Mouse (Mus musculus): ENCODE data around the gene Fat3.

The Fat3 gene

DNA sequence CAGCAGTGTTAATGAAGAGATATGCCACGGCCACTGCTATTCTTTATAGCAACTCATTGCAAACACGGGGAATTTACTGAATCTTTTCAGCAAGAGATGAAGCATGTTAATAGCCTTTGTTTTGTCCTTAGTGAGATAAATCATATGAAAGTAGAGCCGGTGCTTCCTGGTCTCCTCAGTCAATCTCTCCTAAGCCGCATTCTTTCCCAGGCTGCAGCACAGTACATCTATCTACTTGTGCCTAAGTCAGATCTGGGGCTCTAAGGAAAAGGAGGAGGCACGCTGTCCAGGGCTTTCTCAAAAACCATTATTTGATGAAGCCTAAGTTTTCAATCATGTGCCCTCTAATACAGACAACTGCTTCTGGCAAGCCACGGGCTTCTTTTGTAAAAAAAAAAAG is 361.8 kb downstream of the Fat3 start:
- DNase-seq (ENCODE audit: low spot score), result no peak

DNA sequence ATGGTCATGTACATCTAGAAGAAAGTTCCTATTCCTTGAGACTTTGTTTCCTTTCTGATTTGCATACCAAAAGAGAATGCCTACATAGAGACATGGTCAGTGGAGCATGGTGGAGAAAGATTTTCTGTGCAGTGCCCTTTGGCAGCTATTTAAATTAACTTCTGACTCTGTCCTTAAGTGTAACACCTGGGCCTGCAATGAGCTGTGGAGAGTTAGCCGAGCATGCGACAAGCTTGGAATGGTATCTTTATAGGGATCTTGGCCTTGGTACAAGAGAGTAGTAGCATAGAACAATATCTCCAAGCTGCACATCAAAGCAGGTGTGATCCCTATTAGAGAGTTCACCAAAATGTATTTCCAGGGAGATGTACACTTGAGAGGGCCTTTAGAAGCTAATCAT is 368.0 kb downstream of the Fat3 start:
- DNase-seq (ENCODE audit: low spot score), result no peak

DNA sequence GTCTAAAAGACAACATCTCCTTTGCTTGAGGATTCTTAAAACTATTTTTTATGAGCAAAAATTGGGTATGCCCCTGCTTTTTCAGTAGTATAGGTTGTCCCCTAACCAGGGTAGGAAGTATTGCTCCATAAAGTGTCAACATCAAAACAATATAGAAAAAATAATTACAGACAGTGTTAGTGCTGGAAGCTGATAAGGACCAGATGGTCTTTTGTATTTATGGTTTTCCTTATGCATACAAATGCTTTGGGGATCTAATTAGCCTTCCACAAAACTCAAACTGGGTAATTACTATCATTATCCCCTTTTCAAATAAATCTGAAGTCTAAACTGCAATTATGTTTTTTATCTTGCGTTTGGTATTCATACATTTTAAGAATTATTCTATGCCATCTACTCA is 368.5 kb downstream of the Fat3 start:
- DNase-seq (ENCODE audit: low spot score), result no peak

DNA sequence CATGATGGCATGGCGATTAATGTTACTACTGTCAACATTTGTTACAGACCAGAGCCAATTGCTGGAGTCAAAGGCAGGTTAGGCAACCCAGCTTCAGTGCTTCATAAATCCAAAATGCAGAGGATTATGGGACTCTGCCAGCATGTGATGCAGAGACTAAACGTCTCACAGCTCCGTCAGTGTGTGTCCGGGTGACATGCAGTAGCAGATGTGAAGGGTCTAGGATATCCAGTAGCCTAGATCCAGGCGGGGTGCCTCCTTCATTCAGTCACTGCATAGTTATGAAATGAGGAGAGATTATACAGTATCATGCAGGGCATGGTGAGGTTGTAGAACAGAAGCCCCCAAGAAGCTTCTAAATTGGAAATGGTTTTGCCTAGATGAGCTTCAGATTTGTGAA is 379.3 kb downstream of the Fat3 start:
- no peak for DNase-seq (ENCODE audit: low spot score)

DNA sequence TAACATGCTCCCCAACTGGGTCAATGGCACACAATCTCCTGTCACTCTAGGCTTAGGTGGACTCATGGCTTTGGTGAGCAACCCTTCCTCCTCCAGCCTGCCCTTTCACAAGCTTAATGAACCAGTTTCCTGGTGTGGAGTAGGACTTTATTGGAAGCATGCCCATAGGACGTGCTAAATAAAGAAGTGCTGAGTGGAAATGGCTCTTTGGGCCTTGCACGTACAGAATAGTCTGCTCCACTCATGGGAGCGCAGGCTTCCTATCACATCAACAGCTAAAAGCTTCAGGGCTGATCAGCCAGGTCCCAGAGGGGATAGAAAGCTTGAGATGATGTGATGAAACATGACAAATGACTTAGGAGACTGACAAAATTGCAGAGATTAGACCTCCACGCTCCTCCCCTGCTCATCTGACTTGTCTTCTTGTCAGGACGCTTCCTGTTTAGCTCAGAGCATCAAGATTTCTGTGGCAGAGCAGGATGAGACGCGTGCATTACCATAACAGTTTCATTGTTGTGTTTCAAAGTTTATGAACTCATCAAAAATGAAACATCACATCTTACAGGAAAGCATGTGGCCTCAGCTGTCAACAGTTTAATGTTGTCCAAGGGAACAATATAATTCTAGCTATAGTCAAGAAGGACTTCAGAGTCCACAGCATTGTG is 386.1 kb downstream of the Fat3 start:
- DNase-seq (ENCODE audit: low spot score), result no peak

DNA sequence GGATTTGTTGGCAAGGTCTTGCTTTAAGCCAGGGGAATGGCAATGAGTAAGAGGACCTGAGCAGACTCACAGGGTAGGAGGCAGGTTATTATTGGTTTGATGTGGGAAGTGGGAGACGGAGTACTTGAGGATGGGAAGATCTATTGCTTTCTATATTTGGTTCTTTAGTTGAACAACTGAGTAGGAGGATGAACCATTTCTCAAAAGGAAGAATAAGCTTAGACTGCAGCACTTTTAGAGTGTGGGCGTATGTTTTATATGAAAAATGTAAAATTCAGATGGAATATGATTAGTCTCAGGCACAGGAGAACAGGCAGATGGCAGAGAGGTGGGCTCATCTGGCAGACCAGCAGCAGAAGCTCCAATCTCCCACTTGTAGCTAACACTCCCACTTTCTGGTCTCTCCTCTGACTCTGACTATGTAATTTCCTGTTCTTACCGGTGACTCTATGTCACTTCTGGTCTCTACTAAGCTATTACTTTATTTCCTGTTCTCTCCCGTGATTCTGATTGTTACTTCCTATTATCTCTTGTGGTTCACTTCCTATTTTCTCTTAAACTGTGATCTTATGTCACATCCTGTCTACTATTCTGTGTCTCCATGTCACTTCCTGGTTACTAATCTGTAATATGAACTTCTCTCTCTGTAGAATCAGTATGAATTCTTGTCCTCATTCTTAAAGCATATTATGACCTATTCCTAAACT is 387.0 kb downstream of the Fat3 start:
- no peak for DNase-seq (ENCODE audit: low spot score)

DNA sequence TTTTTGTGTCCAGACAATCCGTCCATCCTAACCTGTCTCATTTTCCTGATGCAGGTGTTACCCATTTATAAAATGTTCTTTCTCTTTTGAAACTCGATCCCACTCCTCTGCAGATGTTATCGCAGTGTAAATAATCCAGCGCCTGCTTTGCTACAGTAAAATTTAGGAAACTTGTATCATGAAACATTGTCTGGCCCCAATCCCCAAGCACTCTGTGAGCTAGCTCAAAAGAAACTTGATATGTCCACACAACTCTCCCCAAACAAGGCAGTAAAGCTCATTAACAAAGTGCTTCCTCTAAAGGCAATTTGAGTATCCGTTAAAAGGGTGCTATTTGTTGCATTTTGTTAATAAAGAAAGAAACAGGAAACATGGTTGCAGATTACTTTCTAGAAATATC is 393.2 kb downstream of the Fat3 start:
- DNase-seq (ENCODE audit: low spot score), result no peak

DNA sequence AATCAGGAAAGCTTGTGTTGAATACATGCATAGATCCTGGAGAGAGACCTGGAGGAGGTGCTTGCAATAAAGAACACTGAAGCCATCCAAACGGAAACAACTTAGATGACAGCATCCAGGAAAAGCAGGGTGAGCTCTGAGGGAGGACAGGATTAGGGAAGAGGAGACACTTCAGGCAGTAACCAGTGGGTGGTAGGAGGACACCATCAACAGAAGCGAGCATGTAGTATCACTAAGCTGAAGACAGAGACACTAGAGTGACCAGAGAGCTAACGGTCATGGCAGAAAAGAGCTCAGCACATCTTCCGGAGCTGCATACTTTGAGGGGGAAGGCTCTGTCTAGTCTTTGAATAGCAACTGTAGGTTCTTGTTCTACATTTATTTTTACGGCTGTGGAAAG is 393.7 kb downstream of the Fat3 start:
- DNase-seq (ENCODE audit: low spot score), result no peak

DNA sequence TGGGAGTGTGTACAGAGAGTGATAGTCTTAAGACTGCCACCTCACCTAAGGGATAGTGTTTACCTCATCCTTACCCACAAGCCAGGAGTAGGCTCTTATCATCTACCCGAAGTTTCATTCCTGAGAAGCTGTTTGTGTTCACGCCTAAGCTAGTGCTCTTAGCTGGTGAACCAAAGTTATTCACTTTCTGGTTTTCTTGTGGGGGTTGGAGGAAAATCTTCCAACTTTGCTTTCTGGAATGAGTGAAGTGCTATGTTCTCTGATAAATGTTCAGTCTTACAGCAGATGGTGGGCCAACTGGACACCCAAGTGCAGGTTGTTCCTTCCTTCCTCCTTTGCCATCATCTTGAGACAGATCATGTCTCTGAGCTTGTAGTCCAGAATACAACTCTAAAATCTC is 402.5 kb downstream of the Fat3 start:
- DNase-seq (ENCODE audit: low spot score), result no peak

DNA sequence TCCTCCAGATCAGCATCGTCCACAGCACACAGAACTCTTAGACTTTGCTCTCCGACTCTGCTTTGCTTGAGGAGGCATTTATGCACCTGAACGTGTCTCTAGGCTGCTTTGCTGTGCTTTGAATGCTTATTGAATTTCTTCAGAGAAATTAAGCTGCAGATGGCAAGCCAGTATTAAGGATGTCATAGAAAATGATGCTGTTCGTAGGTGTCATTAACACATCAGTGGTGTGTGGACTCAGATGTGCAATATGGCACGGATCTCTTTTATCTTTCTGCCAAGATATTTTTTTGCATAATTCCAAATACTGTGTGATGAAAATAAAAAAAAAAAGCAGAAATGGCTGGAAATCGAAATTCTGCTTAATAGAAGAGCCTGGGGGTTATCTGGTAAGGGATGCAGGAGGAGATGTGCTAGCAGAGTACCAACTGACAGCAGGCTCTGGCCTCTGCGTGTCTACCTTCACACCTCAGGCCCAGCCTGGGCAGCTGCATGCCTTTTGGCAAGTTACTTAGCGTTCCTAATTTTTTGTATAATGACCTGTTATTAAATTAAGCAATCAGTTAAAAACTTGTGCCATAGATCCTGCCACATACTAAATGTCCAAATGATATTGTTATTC is 407.9 kb downstream of the Fat3 start:
- no peak for DNase-seq (ENCODE audit: low spot score)

DNA sequence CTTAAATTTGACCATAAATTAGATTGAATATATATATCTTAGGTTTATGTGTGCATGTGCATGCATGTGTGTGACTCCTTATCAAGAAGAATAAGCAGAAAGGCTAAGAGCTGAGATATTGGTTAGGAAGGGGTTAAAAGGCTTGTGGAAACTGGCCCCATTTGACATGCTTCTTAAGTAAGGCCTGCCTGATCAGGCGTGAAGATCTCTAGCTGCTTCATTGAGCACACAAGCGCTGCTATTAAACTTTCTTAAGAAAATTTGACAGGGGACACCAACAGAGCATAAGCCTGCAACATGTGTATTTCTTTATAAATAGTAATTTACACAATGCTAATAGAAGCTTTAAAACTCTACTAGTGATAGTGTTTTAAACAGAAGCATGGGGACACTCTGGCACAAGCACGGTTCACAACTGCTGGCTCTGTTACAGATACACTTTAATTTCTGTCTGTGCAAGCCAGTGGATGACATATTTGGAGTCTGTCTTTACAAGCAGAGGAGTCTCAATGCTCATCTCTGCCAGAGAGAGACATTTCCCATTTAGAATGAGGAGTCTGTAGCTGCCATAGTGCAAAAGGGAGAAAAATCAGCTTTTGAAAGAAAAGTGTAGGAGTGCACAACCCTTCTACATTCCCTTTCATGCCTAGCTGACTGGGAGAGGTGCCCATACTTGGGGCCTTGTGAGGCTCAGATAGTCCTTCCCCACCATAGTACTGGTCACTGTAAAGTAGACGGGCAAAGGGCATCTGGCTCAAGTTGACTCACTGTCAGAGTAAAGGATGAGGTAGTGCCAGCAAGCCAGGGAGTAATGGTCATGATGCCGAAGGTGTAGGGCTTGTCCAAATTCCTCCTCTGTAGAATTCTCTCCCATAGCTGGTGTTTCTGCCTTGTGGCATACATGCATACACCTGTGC is 408.8 kb downstream of the Fat3 start:
- no peak for DNase-seq (ENCODE audit: low spot score)

DNA sequence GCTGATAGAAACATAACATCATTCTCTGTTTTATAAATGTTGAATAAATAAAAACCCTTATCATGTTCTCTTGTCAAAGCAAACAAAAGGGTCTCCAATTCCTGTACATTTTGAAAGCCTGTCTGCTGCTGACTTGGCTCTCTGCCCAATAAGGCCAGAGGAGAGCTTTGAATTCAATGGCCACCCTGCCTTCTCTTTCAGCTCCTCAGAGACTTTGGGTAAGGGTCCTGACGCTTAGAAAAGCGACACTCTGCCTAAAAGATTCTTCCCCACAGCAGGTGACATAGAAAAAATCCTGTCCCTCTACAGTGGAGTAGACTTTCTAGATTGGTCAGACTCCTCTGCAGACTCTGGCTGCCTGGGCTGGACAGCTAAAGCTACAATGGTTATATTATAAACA is 421.8 kb downstream of the Fat3 start:
- no peak for DNase-seq (ENCODE audit: low spot score)

DNA sequence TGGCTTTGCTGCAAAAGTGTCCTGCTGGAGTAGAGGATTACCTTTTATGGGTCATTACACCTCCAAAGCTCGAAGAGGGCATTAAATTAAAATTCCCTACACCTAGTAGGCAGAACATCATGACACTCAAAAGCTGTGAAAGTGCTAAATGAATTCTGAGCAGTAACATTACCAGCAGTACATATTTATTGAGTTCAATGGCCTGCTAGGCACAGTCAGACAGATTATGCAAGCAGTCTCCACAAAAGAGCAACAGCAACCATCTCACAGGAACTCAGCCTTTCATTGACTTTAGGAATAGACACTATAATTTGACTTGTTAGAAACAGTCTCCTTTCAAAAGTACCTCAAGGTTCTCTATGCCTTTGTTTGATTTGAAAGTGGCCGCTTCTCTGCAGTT is 426.4 kb downstream of the Fat3 start:
- DNase-seq (ENCODE audit: low spot score), result no peak

DNA sequence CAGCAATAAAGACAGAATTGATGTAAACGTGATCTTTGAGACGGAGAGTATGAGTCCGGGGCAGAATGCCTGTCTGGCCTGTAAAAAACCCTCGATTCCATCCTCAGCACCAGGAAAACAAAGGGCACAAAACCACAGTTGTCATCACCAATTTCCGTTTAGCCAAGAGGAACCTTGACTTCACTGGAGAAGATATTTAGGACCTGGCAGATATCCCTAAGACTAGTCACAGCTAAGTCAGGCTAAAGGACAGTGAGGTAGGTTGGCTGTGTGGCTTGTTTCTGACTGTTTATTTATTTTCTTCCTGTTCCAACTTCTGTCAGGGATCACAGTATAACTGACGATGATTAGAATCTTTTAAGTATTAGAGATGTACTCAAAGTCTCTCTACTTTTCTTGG is 427.0 kb downstream of the Fat3 start:
- no peak for DNase-seq (ENCODE audit: low spot score)

DNA sequence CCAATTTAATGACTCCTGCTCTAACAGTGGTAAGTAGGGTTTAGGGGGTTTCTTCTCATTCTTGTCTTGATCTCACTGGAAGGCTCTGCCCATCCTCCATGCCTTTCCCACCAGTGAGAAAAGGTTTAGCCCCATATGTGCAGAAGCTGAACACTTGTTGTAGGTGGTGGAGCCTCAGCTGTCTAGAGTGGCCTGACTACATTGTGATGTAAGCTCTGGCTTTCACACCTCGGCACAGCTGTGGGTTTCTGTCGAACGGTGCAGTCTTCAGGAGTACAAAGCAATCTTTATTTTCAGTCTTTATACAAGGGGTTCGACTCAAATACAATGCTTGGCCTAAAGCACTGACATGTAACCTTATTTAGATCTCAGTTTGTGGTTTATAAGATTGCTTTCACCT is 437.6 kb downstream of the Fat3 start:
- DNase-seq (ENCODE audit: low spot score), result no peak

DNA sequence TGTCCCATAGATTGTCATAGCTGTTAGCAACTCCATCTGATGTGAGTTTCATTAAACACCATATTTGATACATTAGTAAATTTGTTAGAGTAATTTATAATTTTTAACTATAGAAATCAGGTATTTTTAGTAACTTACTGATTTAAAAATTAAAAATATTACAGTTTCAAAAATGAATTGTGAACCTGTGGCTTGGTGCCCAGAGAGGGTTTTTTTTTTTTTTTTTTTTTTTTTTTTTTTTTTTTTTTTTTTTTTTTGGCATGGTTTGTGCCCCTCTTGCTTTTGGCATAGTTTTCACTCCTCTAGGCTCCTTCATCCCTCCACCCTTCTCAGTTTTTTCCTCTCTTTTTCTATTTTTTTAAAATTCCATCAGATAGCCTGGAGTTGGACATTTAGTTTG is 438.6 kb downstream of the Fat3 start:
- no peak for DNase-seq (ENCODE audit: low spot score)

DNA sequence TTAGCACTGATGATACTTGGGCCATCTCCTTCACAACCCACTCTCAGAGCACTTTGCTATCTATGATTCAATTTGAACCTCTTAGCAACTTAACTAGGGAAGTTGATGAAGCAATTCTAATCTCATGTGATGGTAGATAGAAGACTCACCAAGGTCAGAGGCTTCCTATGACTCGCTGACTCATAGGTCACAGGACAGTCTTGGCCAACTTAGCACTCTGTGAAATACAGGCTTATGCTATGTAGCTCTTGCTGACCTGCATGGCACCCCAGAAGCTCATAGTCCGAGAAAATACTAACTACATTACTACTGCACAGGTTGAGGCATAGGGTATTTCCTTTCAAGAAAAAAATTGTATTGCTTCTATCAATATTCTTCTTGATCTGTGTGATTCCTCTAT is 454.4 kb downstream of the Fat3 start:
- no peak for DNase-seq (ENCODE audit: low spot score)

DNA sequence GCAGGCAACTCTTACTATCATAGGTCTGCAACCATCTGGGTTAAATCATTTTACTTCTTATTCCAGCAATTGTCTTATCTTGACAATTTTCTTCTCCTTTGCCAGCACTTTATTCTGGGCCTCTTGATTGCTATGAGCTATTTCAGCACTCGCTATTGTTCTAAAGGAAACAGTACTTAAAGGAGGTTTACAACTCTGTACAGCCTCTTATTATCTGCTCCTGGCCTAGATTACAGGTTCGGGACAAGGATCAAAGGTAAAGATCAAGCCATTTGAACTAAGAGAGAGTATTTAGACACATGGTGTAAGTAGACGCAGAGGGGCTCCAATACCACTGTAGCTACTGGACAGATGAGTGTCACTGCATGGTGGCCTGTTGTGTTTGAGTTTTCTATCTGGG is 463.7 kb downstream of the Fat3 start:
- DNase-seq (ENCODE audit: low spot score), result no peak

DNA sequence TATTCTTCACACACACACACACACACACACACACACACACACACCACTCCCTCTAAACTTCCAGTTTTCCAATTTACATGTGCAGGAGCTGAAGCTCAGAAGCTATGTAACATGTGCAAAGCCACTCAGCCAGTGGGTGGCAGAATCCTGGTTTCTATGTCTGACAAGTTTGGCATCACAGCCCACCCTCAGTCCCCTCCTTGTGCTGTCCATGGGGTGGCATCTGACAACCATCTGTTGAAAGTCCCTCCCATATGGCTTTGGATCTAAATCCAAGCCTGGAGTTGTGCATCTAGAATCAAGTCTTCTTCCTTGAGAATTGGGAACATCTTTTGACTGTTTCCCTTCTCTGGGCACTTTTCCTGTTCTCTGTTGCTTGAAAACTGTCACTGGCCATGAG is 464.7 kb downstream of the Fat3 start:
- no peak for DNase-seq (ENCODE audit: low spot score)

DNA sequence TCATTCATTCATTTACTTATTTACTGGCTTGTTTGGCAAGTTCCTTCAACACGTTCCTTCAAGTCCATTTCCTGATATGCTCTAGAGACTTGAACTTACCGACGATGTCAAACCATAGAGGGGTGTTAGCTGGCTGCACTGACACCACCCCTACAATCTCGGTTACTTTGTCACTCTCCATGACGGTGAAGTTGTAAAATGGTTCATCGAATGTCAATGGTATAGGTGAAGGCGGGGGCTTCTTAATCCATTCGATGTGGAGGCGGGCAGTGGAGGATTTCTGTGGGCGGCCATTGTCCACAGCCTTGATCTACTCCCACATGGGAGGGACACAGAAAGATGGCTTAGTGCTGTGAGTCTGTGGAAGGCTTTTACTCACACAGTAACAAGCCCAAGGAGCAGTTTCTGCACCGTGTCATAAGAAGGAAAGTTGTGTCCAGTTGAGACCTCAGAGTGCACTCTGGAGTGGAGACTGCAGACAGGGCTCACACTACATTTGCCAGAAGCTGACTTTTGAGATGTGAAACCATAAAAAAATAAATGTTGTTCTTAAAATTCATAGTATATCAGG is 471.3 kb downstream of the Fat3 start:
- no peak for DNase-seq (ENCODE audit: low spot score)

DNA sequence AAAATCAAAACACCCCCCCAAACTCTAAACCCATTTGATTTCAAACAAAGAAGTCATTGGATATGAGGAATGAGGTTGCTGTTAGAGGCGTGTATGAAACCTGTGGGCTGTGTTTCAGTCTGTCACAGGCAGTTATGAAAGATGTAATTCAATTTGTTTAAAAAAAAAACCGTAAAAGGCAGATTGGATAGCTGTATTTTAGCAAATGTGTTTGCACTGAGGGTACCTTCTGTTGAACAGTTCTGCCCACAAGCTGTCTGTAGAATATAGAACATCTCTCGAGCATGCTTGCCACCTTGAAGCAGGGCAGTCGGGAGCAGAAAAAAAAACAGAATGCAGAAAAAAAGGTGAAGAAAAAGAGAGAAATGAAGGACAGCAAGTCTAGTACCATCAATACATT is 472.0 kb downstream of the Fat3 start:
- no peak for DNase-seq (ENCODE audit: low spot score)

DNA sequence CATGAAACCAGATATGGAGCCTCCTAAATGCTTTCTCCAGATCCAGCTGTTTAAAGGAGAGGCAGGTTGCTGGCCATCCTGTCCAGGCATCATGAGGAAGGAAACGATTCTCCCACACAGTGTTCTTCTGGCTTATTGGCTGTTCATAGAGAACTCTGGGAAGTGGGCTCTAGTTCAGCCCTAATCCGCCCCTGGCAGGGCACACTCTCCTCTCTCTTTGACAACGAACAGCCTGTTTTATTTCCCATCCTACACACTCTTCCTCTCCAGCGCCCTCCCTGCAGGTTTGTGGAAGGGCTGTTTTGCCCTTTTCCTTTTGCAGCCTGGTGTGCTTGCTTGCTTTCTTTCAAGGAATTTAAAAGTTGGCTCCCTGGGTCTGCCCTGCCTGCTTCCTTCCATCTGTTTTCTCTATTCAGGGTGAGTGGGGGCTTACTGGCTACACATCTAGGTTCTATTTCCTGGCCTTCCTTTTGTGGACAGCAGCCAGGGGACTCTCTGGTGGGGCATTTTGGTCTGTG is 472.6 kb downstream of the Fat3 start:
- no peak for DNase-seq (ENCODE audit: low spot score)

All from T-cell, adult 2 months (primary cell).